Mouse (Mus musculus) kidney, adult 2 months (tissue): ENCODE data around the gene Wdfy4.

Experiments
- CTCF ChIP-seq: fragments of 200-500 bp; conservative IDR thresholded peaks from 2 replicates; pipeline ENCODE4 v1.5.1; 2011; ENCODE audit warnings: low read depth, mild to moderate bottlenecking, control low read depth, low read length, moderate library complexity, mixed read lengths; ENCODE audit not compliant: insufficient read depth, insufficient read length
- POLR2A ChIP-seq: fragments of 200-500 bp; IDR thresholded peaks from one replicate; pipeline ENCODE4 v1.6.1; 2011; ENCODE audit warnings: low read depth, low read length, control low read depth

- TF ChIP-seq CTCF (no peak), POLR2A (no peak)
Observed at GRCm38 (mm10) chr14:33136843-33137242, 48.5 kb downstream of the Wdfy4 start.
